Mouse (Mus musculus) liver, postnatal 0 days (tissue): Measurements from ENCODE around the gene B4galt2. TPM values are rescaled to one million over a fixed set of nuclear protein-coding genes. Genes with fewer than 3 reads are reported as not detected.
A peak's percentile ranks its signal among the peaks of the same experiment; 100 is the strongest.

Source experiments
- ATAC-seq: fragments of 200-750 bp; cut with Nextera tagmentation; 2 replicates; pipeline ENCODE4 v1.8.0; 2017; ENCODE audit warnings: mild to moderate bottlenecking, moderate library complexity
- DNase-seq: peaks from one replicate; pipeline ENCODE4 v3.0.0-alpha.2; 2016
- H3K27ac ChIP-seq: fragments of 300-500 bp; sonication (generic); 2 replicates; pipeline ENCODE4 v1.5.1; 2014; ENCODE audit warnings: antibody characterized with exemption, moderate library complexity, mild to moderate bottlenecking, low read depth
- H3K27me3 ChIP-seq: fragments of 300-500 bp; sonication (generic); 2 replicates; pipeline ENCODE4 v1.6.1; 2014; ENCODE audit warnings: low read length, control low read depth, mixed read lengths; ENCODE audit not compliant: insufficient read depth
- H3K36me3 ChIP-seq: fragments of 300-500 bp; sonication (generic); replicated peaks from 2 replicates; pipeline ENCODE4 v1.6.1; 2014; ENCODE audit warnings: mild to moderate bottlenecking, control low read depth, low read length, moderate library complexity, mixed read lengths; ENCODE audit not compliant: insufficient read depth
- H3K4me1 ChIP-seq: fragments of 300-500 bp; sonication (generic); 2 replicates; pipeline ENCODE4 v1.6.1; 2014; ENCODE audit warnings: antibody characterized with exemption, mild to moderate bottlenecking, control low read depth; ENCODE audit not compliant: insufficient read depth
- H3K4me2 ChIP-seq: fragments of 300-500 bp; sonication (generic); 2 replicates; pipeline ENCODE4 v1.6.1; 2014; ENCODE audit warnings: low read depth, mild to moderate bottlenecking, low read length, moderate library complexity, mixed read lengths
- H3K4me3 ChIP-seq: fragments of 300-500 bp; sonication (generic); 2 replicates; pipeline ENCODE4 v1.5.1; 2014; ENCODE audit warnings: low read depth, low read length
- H3K9ac ChIP-seq: fragments of 300-500 bp; sonication (generic); replicated peaks from 2 replicates; pipeline ENCODE4 v1.6.1; 2014; ENCODE audit warnings: mild to moderate bottlenecking, moderate library complexity
- H3K9me3 ChIP-seq: fragments of 300-500 bp; sonication (generic); 2 replicates; pipeline ENCODE4 v1.6.1; 2016; ENCODE audit warnings: mild to moderate bottlenecking, control low read depth, low read length, mixed read lengths
- CTCF ChIP-seq: sonication (generic); IDR thresholded peaks from 2 replicates; pipeline ENCODE4 v1.5.1; 2016; ENCODE audit warnings: antibody characterized with exemption, low read depth
- EP300 ChIP-seq: IDR thresholded peaks from 2 replicates; pipeline ENCODE4 v1.6.1; 2016; ENCODE audit warnings: antibody characterized with exemption, low read depth, mild to moderate bottlenecking
- WGBS: fragments of 180-500 bp; shearing (Covaris S2); extraction: QIAGEN DNeasy Blood & Tissue Kit; methylation state at CpG from one replicate; pipeline ENCODE4 v1.1.7; 2014; ENCODE audit not compliant: insufficient replicate concordance; 5-methylcytosine and 5-hydroxymethylcytosine counted together
- polyA plus RNA-seq: library from polyadenylated mRNA; unstranded; fragments of >200 nt; fragmentation: Nextera tagmentation; extraction: Ambion mirVana; gene quantifications from 2 replicates; pipeline ENCODE4 v1.2.1, GENCODE M21; 2015

B4galt2 gene
- polyA plus RNA-seq = 0.63 and 0.67 TPM in 2 replicates

DNA sequence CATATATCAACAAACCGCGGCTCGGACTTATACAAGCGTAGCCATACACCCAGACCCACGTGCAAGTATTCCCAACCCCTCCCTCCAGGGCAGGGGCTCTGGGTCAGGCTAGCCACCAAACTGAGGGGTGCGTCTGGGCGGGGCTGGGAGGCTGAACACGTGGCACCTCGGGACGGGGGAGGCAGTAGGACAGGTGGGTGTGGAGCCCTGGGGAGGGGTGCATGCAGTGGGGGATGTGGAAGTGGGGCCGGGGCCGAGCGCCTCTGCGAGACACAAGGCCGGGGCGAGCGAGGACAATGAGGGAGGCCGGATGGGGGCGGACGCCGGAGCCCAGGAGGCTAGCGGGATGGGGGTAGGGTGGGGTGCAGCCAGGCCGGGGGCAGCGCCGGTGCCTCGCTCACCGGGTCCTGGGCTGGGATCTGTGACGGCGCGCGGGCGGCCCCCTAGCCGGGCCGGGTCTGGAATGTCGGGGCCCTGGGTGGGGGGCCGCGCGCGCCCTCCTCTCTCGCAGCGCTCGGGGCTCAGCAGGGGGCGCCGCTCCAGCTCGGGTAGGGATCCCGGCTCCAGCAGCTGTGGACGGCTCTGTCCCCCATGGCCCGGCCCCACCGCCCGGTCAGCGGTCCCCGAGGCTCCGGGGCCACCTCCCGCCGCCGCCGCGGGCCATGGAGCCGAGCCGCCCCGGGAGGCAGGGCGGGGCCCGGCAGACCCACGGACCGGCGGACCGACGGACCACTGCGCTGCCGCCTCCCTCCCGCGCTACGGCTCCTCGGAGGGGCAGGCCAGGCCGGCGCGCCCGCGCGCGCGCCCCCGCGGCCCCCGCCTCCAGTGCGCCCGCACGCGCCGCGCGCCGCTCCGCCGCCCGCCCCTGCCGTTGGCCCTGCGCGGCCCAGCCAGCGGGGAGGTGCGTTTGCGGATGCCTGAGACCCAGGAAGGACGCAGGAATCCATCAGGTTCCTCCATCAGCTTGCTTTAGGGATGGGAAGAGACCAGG is at the start of gene B4galt2:
TSS of gene B4galt2 (minus strand) at position 787 of the 991 bp plus-strand sequence.
- peaks cover 22% of the 10 kb centered on the region for H3K36me3 ChIP-seq
- H3K9me3 ChIP-seq = no peaks in the 10 kb centered on the region
- ATAC-seq = no peak
- 2% methylated on average over 39 of the region's 103 CpGs for WGBS
- no peak within 1 kb of the TSS for H3K27ac ChIP-seq
- H3K4me3 ChIP-seq = peak within 1 kb of the TSS; percentile 56
- no peak for DNase-seq
- H3K9ac ChIP-seq = peak within 1 kb of the TSS; percentile 63
- peaks cover 14% of the 10 kb centered on the region for H3K4me1 ChIP-seq
- TF ChIP-seq CTCF = 0 out of 2 replicates have a peak, but pooled peaks have one; percentile 10
- no peak for TF ChIP-seq EP300
- H3K27me3 ChIP-seq = peaks cover 24% of the 10 kb centered on the region
- peak within 1 kb of the TSS; percentile 86 for H3K4me2 ChIP-seq

DNA sequence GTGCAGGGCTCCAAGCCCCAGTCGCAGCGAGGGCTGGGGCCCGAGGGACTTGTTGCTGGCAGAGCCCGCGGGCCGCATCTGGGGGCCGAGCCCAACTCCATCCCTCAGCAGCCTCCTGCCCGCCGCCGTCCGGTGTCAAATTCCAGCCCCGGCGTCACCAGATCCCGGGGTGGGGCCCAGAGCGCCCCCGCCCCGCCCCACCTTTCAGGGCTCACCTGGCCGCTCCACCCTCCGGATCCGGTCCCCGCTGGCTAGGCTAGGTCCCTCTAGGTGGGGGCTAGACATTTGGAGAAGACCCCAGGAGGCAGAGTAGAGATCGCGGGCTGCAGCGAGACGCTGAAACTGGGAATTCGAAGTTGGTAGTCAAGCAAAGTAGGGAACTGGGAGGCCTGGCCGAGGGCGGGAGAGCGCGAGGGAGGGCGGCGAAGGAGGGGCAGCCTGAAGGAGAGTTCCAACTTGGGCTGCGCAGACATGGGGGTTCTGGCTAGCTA is 46.1 kb upstream of the B4galt2 start, which contains the start of gene Artn:
TSS of gene Artn (minus strand) at position 373 of the 491 bp plus-strand sequence.
- Histone ChIP-seq H3K27me3 (peaks cover 61% of the 10 kb centered on the region), H3K4me2 (peak within 1 kb of the TSS; percentile 72), H3K4me3 (peak within 1 kb of the TSS; percentile 43), H3K27ac (0 out of 2 replicates have a peak within 1 kb of the TSS, but pooled peaks have one; percentile 22), H3K36me3 (no peaks in the 10 kb centered on the region), H3K9ac (peak within 1 kb of the TSS; percentile 52), H3K9me3 (no peaks in the 10 kb centered on the region), H3K4me1 (peaks cover 28% of the 10 kb centered on the region)
- ATAC-seq = 0 out of 2 replicates have a peak, but pooled peaks have one; percentile 10
- no peak for TF ChIP-seq EP300
- TF ChIP-seq CTCF = no peak
- peak; percentile 40 for DNase-seq
- WGBS = 2% methylated on average over 33 of the region's 33 CpGs

DNA sequence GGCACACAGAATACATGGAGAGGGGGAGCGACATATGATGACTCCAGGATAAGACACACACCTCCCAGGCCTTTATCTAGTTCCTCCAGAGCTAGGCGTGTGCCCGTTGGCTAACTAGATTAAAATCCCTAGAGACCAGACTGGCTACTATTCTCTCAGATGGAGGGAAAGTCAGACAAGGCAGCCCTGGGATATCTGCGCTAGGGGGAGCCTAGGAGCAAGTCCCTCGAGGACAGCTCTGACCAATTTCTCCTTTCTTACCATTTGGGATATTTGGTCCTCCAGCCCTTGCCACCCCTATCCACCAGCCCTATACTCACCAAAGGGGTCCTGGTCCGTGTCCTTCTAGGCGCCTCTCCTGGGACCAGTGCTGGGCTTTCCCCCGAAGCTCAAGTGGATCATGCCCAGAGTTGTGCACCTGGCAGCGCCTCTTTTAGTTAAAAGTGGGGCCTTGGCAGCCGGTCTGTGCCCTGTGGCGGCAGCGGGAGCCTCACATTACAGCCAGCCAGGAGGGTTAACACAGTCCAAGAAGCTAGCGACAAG is 45.5 kb upstream of the B4galt2 start:
- Histone ChIP-seq H3K9me3 (no peaks in the 10 kb centered on the region), H3K4me2 (peak overlapping the region; percentile 72), H3K36me3 (no peaks in the 10 kb centered on the region), H3K27ac (0 out of 2 replicates have a peak overlapping the region, but pooled peaks have one; percentile 22), H3K4me1 (peaks cover 28% of the 10 kb centered on the region), H3K9ac (peak overlapping the region; percentile 52), H3K27me3 (peaks cover 67% of the 10 kb centered on the region), H3K4me3 (peak overlapping the region; percentile 43)
- ATAC-seq = peak; percentile 87
- WGBS = 3% methylated on average over 13 of the region's 13 CpGs
- peak; percentile 74 for DNase-seq
- TF ChIP-seq CTCF = peak; percentile 72
- peak; percentile 93 for TF ChIP-seq EP300

DNA sequence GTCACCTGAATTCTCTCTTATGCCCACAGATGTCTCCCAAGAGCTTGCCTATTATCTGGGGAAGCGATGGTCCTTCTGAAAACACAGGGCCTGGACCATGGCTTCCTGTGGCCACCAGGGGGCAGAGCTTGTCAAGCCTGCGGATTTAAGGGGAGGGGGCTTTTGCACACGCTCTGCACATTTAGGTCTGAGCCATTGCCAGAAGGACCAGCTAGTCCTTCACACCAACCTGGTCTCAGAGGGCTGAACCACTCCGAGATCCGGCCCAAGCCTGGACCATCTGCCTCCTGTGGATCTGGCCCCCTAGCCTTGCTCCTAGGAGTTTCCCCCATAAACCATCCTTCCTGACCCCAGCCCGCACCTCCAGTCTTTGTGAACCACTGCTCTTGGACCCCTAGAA is 44.9 kb upstream of the B4galt2 start:
- 0 out of 2 replicates have a peak overlapping the region, but pooled peaks have one; percentile 1 for H3K9ac ChIP-seq
- peak overlapping the region; percentile 43 for H3K4me3 ChIP-seq
- H3K27me3 ChIP-seq = peaks cover 70% of the 10 kb centered on the region
- peak; percentile 45 for DNase-seq
- peaks cover 28% of the 10 kb centered on the region for H3K4me1 ChIP-seq
- WGBS = 18% methylated on average over 6 of the region's 6 CpGs
- TF ChIP-seq CTCF (peak; percentile 83), EP300 (no peak)
- H3K36me3 ChIP-seq = no peaks in the 10 kb centered on the region
- H3K4me2 ChIP-seq = peak overlapping the region; percentile 72
- peak; percentile 43 for ATAC-seq
- no peaks in the 10 kb centered on the region for H3K9me3 ChIP-seq
- H3K27ac ChIP-seq = no peak overlapping the region

DNA sequence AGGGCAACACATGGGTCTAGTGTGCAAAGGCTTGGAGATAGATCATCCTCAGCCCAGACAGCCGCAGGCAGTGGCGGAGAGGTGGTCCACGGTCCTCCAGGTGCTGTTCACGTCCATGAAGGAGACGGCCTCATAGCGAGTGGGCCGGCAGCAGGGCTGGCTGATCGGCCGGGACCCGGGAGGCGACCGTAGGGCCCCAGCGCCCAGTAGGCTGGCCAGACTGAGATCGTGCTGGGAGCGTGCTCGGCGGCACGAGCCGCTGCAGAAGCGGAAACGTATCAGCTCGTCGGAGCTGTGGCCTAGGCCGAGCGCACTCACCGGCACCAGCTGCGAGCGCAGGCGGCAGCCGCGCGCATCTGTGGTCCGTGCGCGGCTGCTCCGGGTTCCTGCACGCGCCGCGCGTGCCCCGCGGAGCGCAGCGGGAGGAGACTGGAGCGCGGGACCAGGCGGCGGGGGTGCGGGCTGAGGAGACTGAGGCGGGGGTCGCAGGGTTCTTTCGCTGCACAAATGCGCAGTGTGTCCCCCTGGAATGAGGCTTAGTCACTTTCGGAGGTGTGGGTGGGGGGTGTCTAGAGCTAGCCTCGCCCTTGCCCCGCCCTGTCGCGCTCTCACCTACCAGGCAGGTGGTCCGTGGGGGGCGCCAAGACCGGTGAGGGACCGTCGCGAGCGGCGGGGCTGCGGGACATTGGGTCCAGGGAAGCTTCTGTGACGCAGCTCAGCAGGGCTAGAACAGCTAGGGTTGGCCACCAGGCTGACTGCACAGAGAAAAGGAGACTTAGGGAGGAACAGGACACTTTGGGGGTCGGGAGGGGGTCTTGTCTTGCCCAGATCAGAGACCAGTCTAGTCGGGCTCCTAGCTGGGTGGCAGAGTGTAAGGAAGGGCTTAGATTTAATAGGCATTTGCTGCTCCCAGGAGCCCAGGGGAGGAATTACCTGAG is 43.5 kb upstream of the B4galt2 start:
- DNase-seq (peak; percentile 39), ATAC-seq (peak; percentile 13; the same call in 1 of the 2 replicates)
- WGBS = 2% methylated on average over 64 of the region's 71 CpGs
- no peak for TF ChIP-seq CTCF
- TF ChIP-seq EP300 = no peak
- Histone ChIP-seq H3K9ac (no peak overlapping the region), H3K27ac (no peak overlapping the region), H3K27me3 (peaks cover 72% of the 10 kb centered on the region), H3K4me1 (peaks cover 28% of the 10 kb centered on the region), H3K4me3 (peak overlapping the region; percentile 45), H3K4me2 (peak overlapping the region; percentile 71), H3K9me3 (no peaks in the 10 kb centered on the region), H3K36me3 (no peaks in the 10 kb centered on the region)
